Mouse (Mus musculus): ENCODE data around the gene Adk. TPM values are rescaled to one million over a fixed set of nuclear protein-coding genes. Genes with fewer than 3 reads are reported as not detected.
"Not testable (repeated sequence)": the region's sequence is repeated elsewhere in the genome, so short reads cannot be mapped to it uniquely, and the experiment has no call there.

The Adk gene
- total and polyA plus RNA-seq, 3 experiments, result 69.0 to 479 (median 102) TPM

DNA sequence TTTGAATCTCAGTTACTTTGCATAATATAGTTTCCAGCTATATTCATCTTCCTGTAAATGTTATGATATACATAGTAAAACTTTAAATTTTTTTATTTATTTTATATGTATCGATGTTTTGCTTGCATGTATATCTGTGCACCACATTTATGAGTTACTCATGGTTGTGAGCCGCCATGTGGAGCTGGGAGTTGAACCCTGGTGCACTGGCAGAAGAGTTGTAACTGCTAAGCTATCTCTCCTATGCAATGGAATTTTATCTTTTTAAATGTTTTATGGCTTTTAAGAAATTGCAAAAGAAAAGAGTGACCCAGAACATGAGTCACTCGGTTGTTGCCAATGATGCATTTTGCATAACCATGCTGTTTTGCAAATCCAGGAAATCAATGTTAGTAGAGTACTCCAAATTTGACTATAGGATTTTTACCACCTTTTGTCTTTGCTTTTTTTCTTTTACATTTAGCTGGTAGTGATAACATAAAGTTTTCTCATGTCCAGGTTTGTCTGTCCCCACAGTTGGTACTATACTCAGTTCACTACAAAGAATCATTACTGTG, 38.6 kb downstream of the Adk start:
- H3K36me3 ChIP-seq (ENCODE audit: control insufficient read depth in 1 of 2, insufficient read depth in 2 of 2, low read length in 2 of 2), result peaks cover 8 to 19% of the 10 kb centered on the region in 2 experiments
- H3K4me3 ChIP-seq (ENCODE audit: control insufficient read depth in 1 of 2, insufficient read depth in 1 of 2, low read depth in 2 of 2, low read length in 2 of 2), result no peak overlapping the region
- DNase-seq (ENCODE audit: low read depth, low spot score), result no peak
- H3K4me1 ChIP-seq (ENCODE audit: control insufficient read depth in 1 of 2, insufficient read depth in 2 of 2, low read length in 2 of 2), result peaks cover 8 to 11% of the 10 kb centered on the region in 2 experiments
- no peaks in the 10 kb centered on the region for H3K9me3 ChIP-seq (replicated peaks; ENCODE audit: insufficient read depth, low read length)
- H3K27ac ChIP-seq (ENCODE audit: control insufficient read depth, low read depth, low read length), result no peak overlapping the region
- no peaks in the 10 kb centered on the region for H3K27me3 ChIP-seq (ENCODE audit: control insufficient read depth in 1 of 2, insufficient read depth in 2 of 2, low read length in 2 of 2)
- no peak overlapping the region for H3K9ac ChIP-seq (ENCODE audit: control insufficient read depth, low read depth, low read length, poor library complexity, severe bottlenecking)
- no peaks in the 10 kb centered on the region for H3K79me2 ChIP-seq (ENCODE audit: control insufficient read depth, insufficient read depth, low read length, poor library complexity)
- TF ChIP-seq MYC (IDR thresholded peaks at IDR 0.05; ENCODE audit: low read depth, low read length) (no peak), POLR2AphosphoS5 (IDR thresholded peaks at IDR 0.05; ENCODE audit: borderline replicate concordance, low read depth, low read length) (no peak), ZNF384 (IDR thresholded peaks at IDR 0.05; ENCODE audit: low read depth, low read length) (no peak), CHD1 (IDR thresholded peaks at IDR 0.05; ENCODE audit: low read depth, low read length) (no peak), USF1 (IDR thresholded peaks at IDR 0.05; ENCODE audit: low read depth, low read length) (no peak)

GRCm38 (mm10) chr14:21094161-21094560, 41.8 kb downstream of the Adk start:
- H3K79me2 ChIP-seq (ENCODE audit: control insufficient read depth, insufficient read depth, low read length, poor library complexity); H3K4me1 ChIP-seq (ENCODE audit: control insufficient read depth in 1 of 2, insufficient read depth in 2 of 2, low read length in 2 of 2); H3K4me3 ChIP-seq (ENCODE audit: control insufficient read depth in 1 of 2, insufficient read depth in 1 of 2, low read depth in 2 of 2, low read length in 2 of 2); H3K27me3 ChIP-seq (ENCODE audit: control insufficient read depth in 1 of 2, insufficient read depth in 2 of 2, low read length in 2 of 2); H3K9ac ChIP-seq (ENCODE audit: control insufficient read depth, low read depth, low read length, poor library complexity, severe bottlenecking); H3K9me3 ChIP-seq (replicated peaks; ENCODE audit: insufficient read depth, low read length); H3K27ac ChIP-seq (ENCODE audit: control insufficient read depth, low read depth, low read length); DNase-seq (ENCODE audit: low read depth, low spot score): not testable (repeated sequence)
- peaks cover 8 to 15% of the 10 kb centered on the region in 2 experiments for H3K36me3 ChIP-seq (ENCODE audit: control insufficient read depth in 1 of 2, insufficient read depth in 2 of 2, low read length in 2 of 2)

DNA sequence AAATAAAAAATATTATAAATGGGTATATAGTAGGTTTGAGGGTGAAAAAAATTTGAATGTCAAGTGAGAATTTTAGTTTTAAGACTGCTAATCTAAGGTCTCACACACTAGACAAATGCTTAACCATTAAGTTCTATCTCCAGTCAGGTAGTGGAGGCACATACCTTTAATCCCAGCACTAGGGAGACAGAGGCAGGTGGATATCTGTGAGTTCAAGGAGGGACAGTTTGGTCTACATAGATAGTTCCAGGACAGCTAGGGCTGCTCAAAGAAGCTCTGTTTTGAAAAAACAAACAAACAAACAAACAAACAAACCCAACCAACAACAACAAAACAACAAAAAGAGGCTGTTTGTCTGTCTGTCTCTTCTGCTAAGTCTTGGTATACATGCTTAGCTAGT, 43.9 kb downstream of the Adk start:
- TF ChIP-seq NRF1 (IDR thresholded peaks at IDR 0.05; ENCODE audit: insufficient read depth, low read depth, low read length, poor library complexity, severe bottlenecking) (no peak), UBTF (IDR thresholded peaks at IDR 0.05; ENCODE audit: borderline replicate concordance, insufficient read depth, low read depth, low read length) (no peak), TAL1 (IDR thresholded peaks at IDR 0.05; ENCODE audit: low read length) (no peak), ELF1 (IDR thresholded peaks at IDR 0.05; ENCODE audit: low read depth, low read length) (no peak), CTCF (IDR thresholded peaks at IDR 0.05 in 2 of 3, conservative IDR thresholded peaks at IDR 0.05 in 1 of 3; ENCODE audit: control insufficient read depth in 1 of 3, insufficient read depth in 1 of 3, low read depth in 2 of 3, low read length in 3 of 3, poor library complexity in 1 of 3, severe bottlenecking in 1 of 3) (no peak), GATA1 (IDR thresholded peaks at IDR 0.05; ENCODE audit: low read depth, low read length) (no peak), JUND (IDR thresholded peaks at IDR 0.05; ENCODE audit: low read depth, low read length) (no peak)
- Histone ChIP-seq H3K79me2 (ENCODE audit: control insufficient read depth, insufficient read depth, low read length, poor library complexity) (no peaks in the 10 kb centered on the region), H3K4me1 (ENCODE audit: control insufficient read depth in 1 of 2, insufficient read depth in 2 of 2, low read length in 2 of 2) (peaks cover 5% of the 10 kb centered on the region in 2 experiments; a peak in 3 of 4 replicates), H3K27ac (ENCODE audit: control insufficient read depth, low read depth, low read length) (no peak overlapping the region), H3K9ac (ENCODE audit: control insufficient read depth, low read depth, low read length, poor library complexity, severe bottlenecking) (no peak overlapping the region), H3K9me3 (replicated peaks; ENCODE audit: insufficient read depth, low read length) (no peaks in the 10 kb centered on the region), H3K36me3 (ENCODE audit: control insufficient read depth in 1 of 2, insufficient read depth in 2 of 2, low read length in 2 of 2) (peaks cover 8 to 9% of the 10 kb centered on the region in 2 experiments), H3K4me3 (ENCODE audit: control insufficient read depth in 1 of 2, insufficient read depth in 1 of 2, low read depth in 2 of 2, low read length in 2 of 2) (no peak overlapping the region), H3K27me3 (ENCODE audit: control insufficient read depth in 1 of 2, insufficient read depth in 2 of 2, low read length in 2 of 2) (no peaks in the 10 kb centered on the region)
- DNase-seq (ENCODE audit: low read depth, low spot score), result no peak
